Mouse (Mus musculus) E14TG2a.4 (cell line): ENCODE measurements around the gene Slc2a3.

ENCODE experiments used
- CTCF ChIP-seq: conservative IDR thresholded peaks from 2 replicates; pipeline ENCODE4 v1.5.1; 2014; ENCODE audit warnings: low read length
- NANOG ChIP-seq: IDR thresholded peaks from 2 replicates; pipeline ENCODE4 v1.6.1; 2014; ENCODE audit warnings: borderline replicate concordance, low read length, mixed read lengths
- POU5F1 ChIP-seq: IDR thresholded peaks from 2 replicates; pipeline ENCODE4 v1.6.1; 2014; ENCODE audit warnings: low read length, borderline replicate concordance

DNA sequence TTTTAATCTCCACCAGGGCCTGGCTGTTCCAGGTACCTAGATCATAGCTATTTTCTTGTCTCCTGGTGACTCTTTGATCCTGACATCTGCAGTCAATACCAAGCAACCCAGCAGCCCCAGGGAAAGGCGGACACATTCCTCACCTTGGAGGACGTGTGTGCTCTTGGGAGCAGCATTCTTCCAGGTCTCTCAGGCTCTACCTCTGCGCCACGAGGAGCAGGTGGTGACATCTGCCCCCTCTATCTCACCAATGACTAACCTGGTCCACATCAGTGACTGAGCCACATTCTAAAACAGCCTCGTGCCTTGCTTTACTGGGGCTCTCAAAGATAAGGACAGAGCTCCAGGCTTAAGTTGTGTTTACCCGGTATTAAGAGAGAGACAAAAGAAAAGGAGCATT lies 28.7 kb downstream of the Slc2a3 start:
- TF ChIP-seq CTCF (no peak), POU5F1 (no peak), NANOG (no peak)
